Mouse (Mus musculus): ENCODE results near the gene Nlgn2. TPM values are rescaled to one million over a fixed set of nuclear protein-coding genes. Genes with fewer than 3 reads are reported as not detected.

Gene Nlgn2
- 16.6 and 17.0 TPM in 2 replicates for polyA plus RNA-seq (2015; fragmentation: Nextera tagmentation; extraction: Ambion mirVana)

DNA sequence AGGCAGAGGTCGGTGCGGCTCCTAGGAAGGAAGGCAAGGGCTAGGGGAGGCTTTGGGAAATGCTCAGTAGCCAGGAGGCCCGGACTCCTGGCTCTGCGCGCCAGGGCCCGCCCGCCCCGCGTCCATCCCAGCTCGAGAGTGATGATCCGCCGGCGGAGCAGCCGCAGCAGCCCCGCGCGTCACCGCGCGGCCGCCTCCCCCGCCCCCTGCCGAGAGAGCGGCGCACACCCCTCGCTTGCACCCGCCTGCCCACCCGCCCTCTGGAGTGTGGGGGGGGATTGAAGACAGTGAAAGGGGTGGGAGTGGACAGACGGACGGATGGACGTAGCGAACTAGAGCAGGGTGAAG lies at the start of gene Nlgn2:
Gene Nlgn2 (minus strand): TSS at position 181 of the 348 bp plus-strand sequence.
- Histone ChIP-seq H3K4me1 (peaks cover 49% of the 10 kb centered on the region), H3K9ac (peak within 1 kb of the TSS; percentile 96), H3K9me3 (replicated peaks) (no peaks in the 10 kb centered on the region), H3K36me3 (ENCODE audit: poor library complexity, severe bottlenecking) (peaks cover 15% of the 10 kb centered on the region), H3K27me3 (peaks cover 4% of the 10 kb centered on the region; the same call in 1 of the 2 replicates), H3K4me2 (peak within 1 kb of the TSS; percentile 94), H3K27ac (peak within 1 kb of the TSS; percentile 96), H3K4me3 (peak within 1 kb of the TSS; percentile 94)
- ATAC-seq, result peak; percentile 72; the same call in 1 of the 2 replicates
- WGBS, result 1% methylated on average over 14 of the region's 32 CpGs

DNA sequence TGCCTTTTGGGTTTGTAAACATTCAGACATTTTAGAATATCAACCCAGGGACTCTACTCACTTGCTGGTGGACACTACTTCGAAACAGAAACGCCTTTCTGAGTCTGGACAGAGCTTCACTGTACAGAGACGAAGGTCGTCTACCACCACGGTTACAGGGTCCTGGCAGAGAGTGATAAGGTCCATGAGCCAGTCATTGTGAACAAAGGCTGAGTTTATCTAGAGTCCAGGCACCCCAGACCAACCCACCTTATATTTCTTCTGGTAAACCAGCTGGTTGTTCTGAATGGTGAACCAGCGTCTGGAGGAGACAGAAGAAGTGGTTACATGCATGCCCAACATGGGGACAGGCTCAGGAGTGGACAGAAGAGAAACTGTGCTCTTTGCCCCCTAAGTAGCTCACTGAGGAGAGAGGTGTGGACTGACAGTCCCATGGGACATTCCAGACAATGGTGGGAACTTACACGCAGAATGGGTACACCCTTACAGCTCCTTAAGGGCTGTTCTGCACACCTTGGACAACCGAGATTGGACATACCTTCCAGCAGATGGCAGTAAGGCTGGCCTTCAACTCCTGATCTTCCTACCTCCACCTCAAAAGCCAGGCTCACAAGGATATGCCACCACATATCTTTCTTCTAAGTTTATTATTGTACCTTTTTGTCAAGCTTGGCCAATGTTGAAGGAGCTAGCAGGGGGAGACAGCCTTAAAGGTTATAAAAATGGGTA lies 49.5 kb upstream of the Nlgn2 start:
- Histone ChIP-seq H3K9ac (no peak overlapping the region), H3K4me3 (no peak overlapping the region), H3K27me3 (peaks cover 8% of the 10 kb centered on the region), H3K9me3 (replicated peaks) (no peaks in the 10 kb centered on the region), H3K27ac (no peak overlapping the region), H3K36me3 (ENCODE audit: poor library complexity, severe bottlenecking) (no peaks in the 10 kb centered on the region), H3K4me2 (no peak overlapping the region), H3K4me1 (no peaks in the 10 kb centered on the region)
- no peak for ATAC-seq
- 74% methylated on average over 8 of the region's 8 CpGs for WGBS

DNA sequence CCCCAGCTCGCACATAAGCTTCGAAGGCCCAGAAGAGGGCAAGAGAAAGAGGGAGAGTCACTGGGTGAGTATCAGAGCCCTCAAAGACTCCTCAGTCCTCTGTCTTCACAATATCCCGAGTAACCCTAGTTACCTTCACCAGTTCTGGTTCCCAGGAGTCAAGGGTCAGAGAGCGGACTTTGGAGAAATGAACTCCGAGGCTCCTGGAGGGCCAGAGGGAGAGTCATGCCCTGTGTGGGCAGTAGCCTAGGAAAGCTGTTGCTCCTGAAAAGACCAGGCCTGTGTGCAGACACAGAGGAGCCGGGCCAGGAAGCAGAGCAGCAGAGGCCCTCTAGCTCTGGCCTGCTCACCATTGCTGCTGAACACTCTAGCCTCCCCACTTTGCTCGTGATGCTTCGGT lies 47.1 kb upstream of the Nlgn2 start:
- no peak overlapping the region; the same call in 1 of the 2 replicates for H3K9ac ChIP-seq
- H3K4me1 ChIP-seq, result peaks cover 18% of the 10 kb centered on the region
- no peak overlapping the region for H3K4me3 ChIP-seq
- no peaks in the 10 kb centered on the region for H3K36me3 ChIP-seq (ENCODE audit: poor library complexity, severe bottlenecking)
- no peak overlapping the region for H3K4me2 ChIP-seq
- no peaks in the 10 kb centered on the region for H3K9me3 ChIP-seq (replicated peaks)
- no peak overlapping the region for H3K27ac ChIP-seq
- 88% methylated on average over 8 of the region's 8 CpGs for WGBS
- ATAC-seq, result no peak
- H3K27me3 ChIP-seq, result peaks cover 31% of the 10 kb centered on the region

DNA sequence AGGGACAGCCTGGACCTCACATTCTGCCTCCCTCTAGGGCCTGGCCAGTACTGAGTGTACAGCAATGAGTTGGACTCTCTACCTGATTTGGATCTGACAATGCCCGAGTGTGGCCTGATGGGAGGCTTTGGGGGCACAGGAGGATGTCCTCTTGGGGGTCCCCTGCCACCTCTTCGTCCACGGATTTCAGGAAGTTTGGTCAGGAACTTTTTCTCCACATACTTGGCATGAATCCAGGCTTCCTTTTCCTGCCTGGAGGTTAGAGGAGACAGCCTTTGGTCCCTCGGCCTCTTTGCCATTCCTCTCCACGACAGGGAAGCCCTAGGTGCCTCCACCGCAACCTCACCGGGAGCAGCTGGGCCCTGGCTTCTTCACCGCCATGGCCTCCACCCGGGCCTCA lies 46.7 kb upstream of the Nlgn2 start:
- H3K36me3 ChIP-seq (ENCODE audit: poor library complexity, severe bottlenecking), result no peaks in the 10 kb centered on the region
- 91% methylated on average over 9 of the region's 9 CpGs for WGBS

DNA sequence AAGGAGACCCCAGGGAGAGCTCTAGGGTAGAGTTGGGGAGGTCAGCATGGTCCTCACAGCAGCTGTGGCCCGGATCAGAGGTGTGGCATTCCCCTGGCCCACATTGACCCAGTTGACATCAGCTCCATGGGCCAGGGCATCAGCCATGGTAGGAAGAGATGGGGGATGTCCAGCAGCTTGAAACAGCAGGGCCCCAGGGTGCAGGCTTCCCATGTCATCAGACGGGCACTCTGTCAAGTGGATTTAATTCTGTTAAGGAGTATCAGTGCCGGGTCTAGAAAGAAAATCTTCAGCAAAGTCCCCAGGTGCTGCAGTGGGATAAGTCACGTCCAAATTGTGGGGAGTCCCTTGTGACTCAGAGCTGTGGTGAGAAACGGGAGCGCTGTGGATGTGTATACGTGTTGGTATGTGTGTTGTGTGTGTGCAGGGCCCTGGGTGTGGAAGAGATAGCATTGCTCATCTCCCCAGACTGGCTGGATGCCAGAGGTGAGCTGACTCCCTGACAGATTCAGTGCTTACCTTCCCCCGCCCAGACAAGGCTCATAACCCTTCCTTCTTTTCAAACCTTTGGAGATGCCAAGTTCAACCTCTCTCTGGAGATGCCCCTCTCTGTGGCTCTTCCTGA lies 46.1 kb upstream of the Nlgn2 start:
- Histone ChIP-seq H3K27me3 (peaks cover 39% of the 10 kb centered on the region), H3K9ac (no peak overlapping the region), H3K36me3 (ENCODE audit: poor library complexity, severe bottlenecking) (no peaks in the 10 kb centered on the region), H3K27ac (no peak overlapping the region), H3K4me3 (no peak overlapping the region), H3K4me1 (peaks cover 18% of the 10 kb centered on the region), H3K9me3 (replicated peaks) (no peaks in the 10 kb centered on the region), H3K4me2 (no peak overlapping the region)
- ATAC-seq, result no peak
- WGBS, result 90% methylated on average over 8 of the region's 8 CpGs

More for the DNA sequence above, 46.7 kb upstream of the Nlgn2 start:
- peaks cover 35% of the 10 kb centered on the region for H3K27me3 ChIP-seq
- ATAC-seq, result no peak
- no peak overlapping the region for H3K9ac ChIP-seq
- no peak overlapping the region for H3K4me3 ChIP-seq
- no peak overlapping the region for H3K27ac ChIP-seq
- H3K4me1 ChIP-seq, result peaks cover 18% of the 10 kb centered on the region
- H3K4me2 ChIP-seq, result no peak overlapping the region
- no peaks in the 10 kb centered on the region for H3K9me3 ChIP-seq (replicated peaks)

DNA sequence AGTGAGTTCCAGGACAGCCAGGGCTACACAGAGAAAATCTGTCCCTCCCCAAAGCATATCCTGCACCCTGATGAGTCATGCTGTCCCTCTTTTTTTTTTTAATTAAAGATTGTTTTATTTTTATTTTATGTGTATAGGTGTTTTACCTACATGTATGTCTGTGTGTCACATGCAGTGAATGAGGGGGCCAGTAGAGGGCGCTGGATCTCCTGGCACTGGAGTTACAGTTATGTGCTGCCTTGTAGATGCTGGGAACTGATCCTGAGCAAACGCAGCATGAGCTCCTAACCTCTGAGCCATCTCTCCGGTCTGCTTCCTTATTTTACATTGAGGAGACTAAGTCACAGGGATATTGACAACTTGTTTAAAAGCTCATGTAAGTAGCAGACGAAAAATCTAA lies 45.5 kb upstream of the Nlgn2 start:
- Histone ChIP-seq H3K27ac (no peak overlapping the region), H3K9me3 (replicated peaks) (no peaks in the 10 kb centered on the region), H3K4me2 (no peak overlapping the region), H3K4me3 (no peak overlapping the region), H3K9ac (no peak overlapping the region), H3K36me3 (ENCODE audit: poor library complexity, severe bottlenecking) (no peaks in the 10 kb centered on the region), H3K27me3 (peaks cover 39% of the 10 kb centered on the region), H3K4me1 (peaks cover 18% of the 10 kb centered on the region)
- no peak for ATAC-seq
- WGBS, result 63% methylated on average over 4 of the region's 4 CpGs

DNA sequence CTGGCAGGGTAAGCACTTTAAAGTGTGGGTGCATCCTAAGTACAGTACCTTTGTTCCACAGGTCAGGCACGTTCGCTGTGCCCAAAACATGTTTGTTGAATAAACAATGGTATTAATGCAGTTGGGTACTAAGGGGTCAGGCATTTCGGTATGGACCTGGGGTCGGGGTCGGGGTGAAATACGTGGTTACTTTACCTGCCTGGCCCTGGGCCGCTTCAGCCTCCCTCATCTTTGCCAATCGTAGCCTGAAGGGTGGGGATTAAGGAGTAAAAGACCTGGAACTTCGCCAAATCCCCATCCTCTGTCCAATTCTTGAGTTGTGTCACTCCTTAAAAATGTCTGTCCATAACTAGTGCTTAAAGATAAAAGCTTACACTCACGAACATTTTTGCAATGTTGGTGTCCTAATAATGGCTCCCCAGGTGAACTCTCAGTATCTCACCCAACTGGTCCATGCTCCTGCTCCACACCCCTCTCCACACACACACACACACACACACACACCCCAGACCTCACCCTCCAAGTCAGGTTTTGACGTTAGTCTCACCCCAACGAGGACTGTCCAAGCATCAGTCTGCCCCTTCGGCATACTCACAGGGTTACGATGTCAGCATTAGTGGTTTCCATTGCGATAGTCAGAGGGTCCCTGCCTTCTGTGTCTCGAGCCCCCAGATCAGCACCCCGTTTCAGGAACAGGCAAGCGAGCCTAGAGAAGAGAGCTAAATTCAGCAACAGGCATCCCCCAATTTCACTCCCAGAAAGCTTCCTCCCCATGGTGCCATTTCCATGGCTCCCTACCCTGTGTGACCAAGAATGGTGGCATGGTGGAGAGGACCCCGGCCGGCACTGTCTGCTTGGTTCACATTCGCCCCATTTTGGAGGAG lies 44.4 kb upstream of the Nlgn2 start:
- no peak overlapping the region for H3K9ac ChIP-seq
- WGBS, result 56% methylated on average over 21 of the region's 21 CpGs
- peak overlapping the region; percentile 67 for H3K4me2 ChIP-seq
- H3K27me3 ChIP-seq, result peaks cover 39% of the 10 kb centered on the region
- ATAC-seq, result no peak
- peak overlapping the region; percentile 43 for H3K4me3 ChIP-seq
- peaks cover 25% of the 10 kb centered on the region for H3K4me1 ChIP-seq
- H3K27ac ChIP-seq, result no peak overlapping the region
- H3K36me3 ChIP-seq (ENCODE audit: poor library complexity, severe bottlenecking), result no peaks in the 10 kb centered on the region
- H3K9me3 ChIP-seq (replicated peaks), result no peaks in the 10 kb centered on the region

DNA sequence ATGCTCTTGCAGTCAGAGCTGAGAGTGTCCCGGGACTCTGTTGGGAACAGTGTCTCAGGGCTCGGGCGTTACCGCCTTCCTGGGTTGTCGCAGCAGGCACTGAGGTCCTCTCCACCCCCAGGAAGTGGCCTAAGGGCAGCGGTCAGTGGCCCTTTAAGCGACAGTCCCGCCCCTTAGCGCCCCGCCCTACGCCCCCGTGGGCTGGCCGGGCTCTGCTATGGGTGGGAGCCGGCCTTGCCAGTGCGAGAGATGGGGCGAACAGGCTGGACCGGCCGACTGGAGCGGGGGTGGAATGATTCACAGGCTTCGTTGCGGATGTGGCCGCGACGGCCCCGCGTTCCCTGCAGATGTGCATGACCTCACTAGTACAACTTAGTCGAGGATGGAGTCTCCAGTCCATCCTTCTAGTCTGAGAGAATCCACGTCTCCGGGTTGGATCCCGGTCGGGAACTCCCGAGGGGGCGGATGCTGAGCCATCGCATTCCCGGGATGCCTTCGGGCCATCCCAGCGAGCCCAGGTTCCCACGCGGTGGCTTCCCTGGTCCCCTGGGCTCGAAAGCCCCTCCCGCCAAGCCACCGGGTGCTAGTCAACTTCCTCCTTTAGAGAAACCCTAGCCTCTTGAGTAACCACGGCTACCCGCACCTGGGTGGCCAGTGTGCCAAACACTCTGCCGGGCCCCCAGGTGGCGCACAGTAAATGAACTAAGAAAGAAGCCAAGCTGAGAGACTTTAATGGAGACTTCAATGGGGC lies 43.4 kb upstream of the Nlgn2 start, which contains the start of gene Kctd11:
Gene Kctd11 (minus strand): TSS at position 554 of the 751 bp plus-strand sequence.
- peak within 1 kb of the TSS; percentile 58 for H3K9ac ChIP-seq
- H3K9me3 ChIP-seq (replicated peaks), result no peaks in the 10 kb centered on the region
- peak within 1 kb of the TSS; percentile 67 for H3K4me2 ChIP-seq
- under 1% methylated on average over 38 of the region's 46 CpGs for WGBS
- no peak within 1 kb of the TSS for H3K27ac ChIP-seq
- H3K4me1 ChIP-seq, result peaks cover 26% of the 10 kb centered on the region
- H3K4me3 ChIP-seq, result peak within 1 kb of the TSS; percentile 43
- ATAC-seq, result peak; percentile 77
- no peaks in the 10 kb centered on the region for H3K36me3 ChIP-seq (ENCODE audit: poor library complexity, severe bottlenecking)
- H3K27me3 ChIP-seq, result peaks cover 39% of the 10 kb centered on the region

DNA sequence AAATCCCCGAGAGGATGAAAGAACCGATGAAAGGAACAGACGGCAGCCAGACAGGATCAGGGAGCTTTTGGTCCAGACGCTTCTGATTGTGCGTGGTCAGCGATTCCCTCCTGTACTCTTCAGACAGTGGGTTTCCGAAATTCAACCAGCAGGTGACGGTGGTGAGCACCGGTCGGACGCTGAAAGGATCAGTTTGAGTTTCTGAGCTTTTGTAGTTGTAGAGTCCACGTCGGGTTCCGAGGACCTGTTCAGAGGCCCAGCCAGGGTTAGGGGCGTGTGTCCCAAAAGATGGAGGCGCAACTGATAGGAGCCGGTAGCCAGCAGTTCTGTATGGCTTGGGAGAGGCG lies 42.9 kb upstream of the Nlgn2 start:
- peak overlapping the region; percentile 43 for H3K4me3 ChIP-seq
- peaks cover 39% of the 10 kb centered on the region for H3K27me3 ChIP-seq
- peak overlapping the region; percentile 58 for H3K9ac ChIP-seq
- peaks cover 26% of the 10 kb centered on the region for H3K4me1 ChIP-seq
- H3K36me3 ChIP-seq (ENCODE audit: poor library complexity, severe bottlenecking), result no peaks in the 10 kb centered on the region
- H3K9me3 ChIP-seq (replicated peaks), result no peaks in the 10 kb centered on the region
- WGBS, result under 1% methylated on average over 18 of the region's 18 CpGs
- H3K4me2 ChIP-seq, result peak overlapping the region; percentile 67
- ATAC-seq, result peak; percentile 36
- H3K27ac ChIP-seq, result no peak overlapping the region

DNA sequence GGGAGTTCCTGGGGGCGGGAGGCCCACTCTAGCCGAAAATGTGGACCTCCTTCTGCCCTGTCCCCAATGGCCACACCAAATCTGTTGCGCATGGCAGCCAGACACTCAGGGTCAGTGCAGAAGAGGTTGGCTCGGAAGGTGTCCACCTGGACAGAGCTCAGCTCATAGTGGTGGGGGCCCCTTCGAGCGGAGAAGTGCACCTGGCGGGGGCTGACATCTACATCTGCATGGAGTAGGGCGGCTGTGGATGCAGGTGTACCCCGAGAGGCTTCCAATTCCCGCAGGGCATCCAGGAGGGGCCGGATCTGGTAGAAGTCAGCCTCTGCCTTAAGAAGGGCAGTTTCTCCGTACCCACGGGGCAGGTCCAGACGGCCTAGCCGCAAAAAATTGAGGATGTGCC lies 42.1 kb upstream of the Nlgn2 start:
- Histone ChIP-seq H3K9ac (peak overlapping the region; percentile 58; the same call in 1 of the 2 replicates), H3K4me2 (peak overlapping the region; percentile 67), H3K4me1 (peaks cover 26% of the 10 kb centered on the region), H3K27ac (no peak overlapping the region), H3K27me3 (peaks cover 39% of the 10 kb centered on the region), H3K4me3 (no peak overlapping the region), H3K9me3 (replicated peaks) (no peaks in the 10 kb centered on the region), H3K36me3 (ENCODE audit: poor library complexity, severe bottlenecking) (no peaks in the 10 kb centered on the region)
- 62% methylated on average over 15 of the region's 15 CpGs for WGBS
- ATAC-seq, result no peak

DNA sequence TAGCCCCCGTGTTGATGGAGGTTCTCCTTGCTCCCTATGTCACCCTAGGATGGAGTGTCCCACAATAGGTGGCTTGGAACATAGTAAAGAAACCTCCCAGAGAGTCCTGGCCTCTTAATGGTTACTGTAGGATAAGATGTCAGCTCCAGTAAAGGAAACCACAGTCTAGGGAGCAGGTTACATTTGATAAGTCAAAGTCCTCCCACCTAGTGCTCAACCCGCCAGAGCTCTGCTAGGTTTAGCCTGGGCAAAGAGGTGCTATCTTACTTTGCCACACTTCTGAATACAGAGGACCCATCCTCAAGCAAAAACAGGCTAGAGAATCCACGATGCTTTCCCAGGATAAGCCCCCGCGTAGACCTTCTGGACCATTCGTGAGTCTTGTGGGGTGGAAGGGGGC lies 41.4 kb upstream of the Nlgn2 start:
- Histone ChIP-seq H3K4me1 (peaks cover 26% of the 10 kb centered on the region), H3K27me3 (peaks cover 39% of the 10 kb centered on the region), H3K36me3 (ENCODE audit: poor library complexity, severe bottlenecking) (no peaks in the 10 kb centered on the region), H3K27ac (no peak overlapping the region), H3K4me2 (no peak overlapping the region), H3K4me3 (no peak overlapping the region), H3K9ac (no peak overlapping the region), H3K9me3 (replicated peaks) (no peaks in the 10 kb centered on the region)
- whole genome bisulfite sequencing, result 88% methylated on average over 6 of the region's 6 CpGs
- no peak for ATAC-seq

Data from forebrain, embryonic 13.5 days (tissue).